Mouse (Mus musculus) testis, postnatal 14 days (tissue): ENCODE results near the gene Tob1.

Experiments
- DNase-seq: peaks from one replicate; pipeline ENCODE4 v3.0.0; 2021; ENCODE audit warnings: low spot score

Gene Tob1

DNA sequence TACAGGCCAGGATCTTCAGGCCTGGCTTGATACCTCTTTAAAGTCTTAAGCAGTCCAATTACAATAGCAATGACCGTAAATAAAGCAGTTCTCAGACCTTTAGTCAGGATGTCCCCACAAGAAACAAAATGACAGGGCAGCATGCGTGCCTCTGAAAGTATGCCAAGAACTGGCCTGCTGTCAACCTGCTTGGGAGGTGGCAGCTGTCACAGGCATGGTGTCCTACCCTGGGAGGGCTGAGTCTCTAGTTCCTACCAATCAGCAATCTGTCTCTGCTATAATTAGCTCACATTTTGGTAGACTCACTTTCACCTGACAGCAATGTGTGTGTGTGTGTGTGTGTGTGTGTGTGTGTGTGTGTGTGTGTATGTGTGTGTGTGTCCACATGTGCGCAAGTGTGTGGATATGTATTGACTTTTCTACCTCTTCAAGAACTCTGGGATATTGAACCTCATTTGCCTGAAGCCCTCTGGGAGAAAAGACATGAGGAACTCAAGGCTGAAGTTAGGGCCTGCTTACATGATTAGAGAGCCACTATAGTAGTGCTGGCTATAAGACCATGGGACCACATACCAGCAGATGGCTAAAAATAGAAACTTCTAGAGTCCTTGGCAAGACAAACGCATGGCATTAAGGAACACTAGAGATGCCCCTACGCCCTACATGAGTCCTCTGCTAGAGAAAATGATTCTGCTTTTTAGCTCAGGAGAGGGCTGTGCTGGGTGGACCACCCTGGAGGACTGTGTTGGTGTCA is 18.1 kb downstream of the Tob1 start:
- DNase-seq, result no peak

DNA sequence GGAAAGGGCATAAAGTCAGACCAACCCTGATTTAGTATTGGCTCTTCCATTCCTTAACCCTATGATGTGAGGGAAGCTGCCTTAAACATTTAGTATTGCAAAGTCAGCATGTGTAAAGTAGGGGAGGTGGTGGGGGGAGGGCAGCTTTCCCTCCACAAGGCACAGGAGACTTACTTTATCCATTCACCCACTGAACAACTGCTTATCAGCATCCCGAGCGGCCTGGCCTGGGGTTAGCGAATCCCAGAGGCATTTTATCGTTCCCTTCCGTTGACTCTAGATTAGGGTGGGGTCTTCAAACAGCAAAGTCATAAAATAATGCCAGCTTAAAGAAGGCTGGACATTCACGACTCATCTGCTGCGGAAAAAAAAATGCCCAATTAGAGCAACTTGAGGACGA is 19.0 kb downstream of the Tob1 start:
- DNase-seq, result no peak

DNA sequence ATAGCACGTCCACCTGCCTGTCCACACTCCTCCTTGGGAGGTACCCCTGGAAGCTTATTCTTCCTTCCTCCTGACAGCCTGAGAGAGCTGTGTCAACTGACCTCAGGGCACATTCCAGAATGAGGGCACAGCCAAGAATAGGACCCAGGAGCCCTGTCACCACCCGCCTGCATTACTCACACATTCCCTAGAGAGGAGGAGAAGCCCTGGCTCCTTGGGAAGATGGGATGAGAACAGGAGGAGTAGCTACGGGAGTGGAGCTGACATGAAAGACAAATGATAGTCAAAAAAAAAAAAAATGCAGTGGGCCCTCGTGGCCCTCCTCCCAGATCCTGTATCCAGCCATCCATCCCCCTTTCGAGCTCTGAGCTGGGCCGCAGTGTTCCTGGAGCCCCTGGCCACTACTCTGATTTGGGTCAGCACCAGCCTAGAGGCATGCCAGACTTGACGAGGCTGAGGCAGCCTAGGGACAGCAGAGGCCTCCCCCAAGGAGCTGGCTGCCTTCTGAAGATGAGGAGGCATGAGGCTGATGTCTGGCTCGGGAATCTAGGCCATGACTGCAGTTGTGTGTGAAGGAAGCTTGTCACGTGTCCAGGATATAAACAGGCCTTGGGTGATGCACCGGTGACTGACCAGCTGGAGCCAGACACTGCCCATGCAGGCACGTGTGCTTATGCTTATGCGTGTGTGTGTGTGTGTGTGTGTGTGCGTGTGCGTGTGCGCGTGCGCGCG is 20.7 kb downstream of the Tob1 start:
- DNase-seq, result no peak

DNA sequence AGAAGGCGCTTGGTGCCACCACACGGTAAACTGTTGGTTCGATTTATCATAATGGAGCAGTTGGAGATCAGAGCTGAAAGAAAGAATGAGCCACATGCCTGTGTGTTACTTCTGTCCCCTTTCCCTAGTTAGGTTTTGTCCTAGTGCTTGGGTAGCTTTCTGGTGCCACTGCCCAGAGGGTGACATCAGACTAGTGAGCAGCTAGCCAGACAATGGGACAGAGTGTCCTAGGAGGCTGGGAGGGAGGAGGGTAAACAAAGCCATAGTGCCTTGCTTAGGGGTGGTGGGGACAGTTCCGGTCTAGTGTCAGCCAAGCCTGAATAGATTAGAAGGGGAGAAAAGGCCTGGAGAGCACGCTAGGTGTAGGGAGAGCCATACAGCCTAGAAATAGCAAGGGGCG is 22.2 kb downstream of the Tob1 start:
- DNase-seq, result no peak

DNA sequence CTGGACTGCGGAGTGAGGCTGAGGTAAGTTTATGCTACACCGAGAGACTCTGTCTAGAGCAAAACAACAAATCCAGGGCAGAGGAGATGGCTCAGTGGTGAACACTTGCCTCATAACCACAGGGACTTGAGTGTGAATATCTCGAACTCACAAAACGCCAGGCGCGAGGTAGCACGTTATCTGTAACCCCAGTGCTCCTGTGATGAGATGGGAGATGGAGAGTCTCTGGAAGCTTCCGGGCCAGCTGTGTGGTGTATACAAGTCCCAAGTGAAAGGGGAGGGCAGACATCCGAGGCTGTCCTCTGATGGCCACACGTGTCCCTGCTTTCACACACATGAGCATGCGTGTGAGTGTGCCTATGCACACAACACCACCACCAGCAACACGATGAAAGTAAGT is 23.1 kb downstream of the Tob1 start:
- no peak for DNase-seq

DNA sequence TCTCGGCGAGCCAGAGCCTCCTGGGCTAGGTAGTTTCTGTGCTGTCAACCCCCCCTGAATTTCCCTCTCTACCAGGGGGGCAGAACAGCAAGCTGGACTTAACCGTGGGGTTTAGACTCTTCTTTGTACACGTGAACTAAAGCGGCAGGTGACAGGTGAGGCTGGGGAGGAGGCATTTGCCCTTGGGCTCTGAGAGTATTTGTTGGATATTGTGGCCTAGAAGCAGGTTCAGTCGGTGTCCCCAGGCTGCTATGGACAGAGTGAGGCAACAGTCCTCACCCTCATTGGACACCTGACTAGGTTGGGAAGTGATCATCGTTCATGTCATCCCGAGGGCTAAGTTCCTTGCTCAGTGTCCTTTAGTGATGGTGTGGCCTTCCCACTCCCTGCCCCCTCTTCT is 23.6 kb downstream of the Tob1 start:
- no peak for DNase-seq

DNA sequence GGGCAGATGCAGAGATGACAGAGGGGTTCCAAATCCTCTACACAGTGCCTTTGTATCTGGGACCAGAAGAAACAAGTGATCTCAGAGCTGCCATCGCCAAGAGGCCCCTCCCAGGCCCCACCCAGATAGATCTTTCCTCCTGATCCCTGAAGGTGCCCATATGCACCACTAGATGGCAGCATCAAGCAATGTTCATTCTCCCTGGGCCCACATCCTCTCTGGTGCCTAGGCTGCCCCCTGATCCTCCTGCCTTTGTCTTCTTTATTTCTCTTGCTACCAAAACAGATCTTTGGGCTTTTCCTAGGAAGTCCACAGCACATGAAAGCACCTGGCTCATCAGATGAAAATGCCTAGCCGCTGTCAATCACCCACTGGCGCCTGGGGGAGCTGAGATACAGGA is 24.8 kb downstream of the Tob1 start:
- DNase-seq, result no peak

DNA sequence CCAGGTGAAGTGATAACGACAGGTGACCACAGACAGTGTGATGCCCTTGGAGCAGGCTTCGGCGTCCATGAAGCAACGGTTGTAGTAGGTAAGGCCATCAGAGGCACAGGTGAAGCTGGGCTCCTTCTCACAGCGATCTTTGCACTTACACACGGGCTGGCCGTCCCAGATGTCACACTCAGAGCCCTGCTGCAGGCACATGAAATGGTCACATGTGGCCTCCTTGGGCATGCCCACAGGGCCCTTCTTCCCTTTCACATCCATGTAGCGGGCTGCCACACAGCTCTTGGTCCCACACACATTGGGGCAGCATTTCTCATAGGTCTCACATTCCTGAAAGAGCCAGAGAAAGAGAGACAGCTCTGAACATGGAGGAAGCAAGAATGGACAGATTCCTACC is 27.5 kb downstream of the Tob1 start:
- no peak for DNase-seq

DNA sequence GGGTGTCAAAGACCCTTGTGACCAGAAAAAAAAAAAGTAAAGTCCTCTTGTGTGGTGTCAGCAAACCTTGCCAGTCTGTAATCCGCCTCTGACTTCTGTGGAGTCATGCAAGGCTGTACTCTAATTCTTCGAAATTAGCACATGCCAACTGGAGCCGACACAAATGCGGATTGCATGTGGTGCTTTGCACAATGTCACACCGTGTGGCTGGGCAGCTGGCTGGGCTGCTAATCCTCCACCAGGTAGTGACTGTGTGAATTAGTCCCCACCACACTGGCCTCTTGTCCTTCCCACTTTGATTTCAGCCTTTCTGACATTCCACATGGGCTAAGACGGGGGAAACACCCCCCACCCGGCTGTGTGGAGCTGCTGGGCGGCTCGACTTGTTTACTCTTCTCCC is 28.5 kb downstream of the Tob1 start:
- DNase-seq, result no peak

DNA sequence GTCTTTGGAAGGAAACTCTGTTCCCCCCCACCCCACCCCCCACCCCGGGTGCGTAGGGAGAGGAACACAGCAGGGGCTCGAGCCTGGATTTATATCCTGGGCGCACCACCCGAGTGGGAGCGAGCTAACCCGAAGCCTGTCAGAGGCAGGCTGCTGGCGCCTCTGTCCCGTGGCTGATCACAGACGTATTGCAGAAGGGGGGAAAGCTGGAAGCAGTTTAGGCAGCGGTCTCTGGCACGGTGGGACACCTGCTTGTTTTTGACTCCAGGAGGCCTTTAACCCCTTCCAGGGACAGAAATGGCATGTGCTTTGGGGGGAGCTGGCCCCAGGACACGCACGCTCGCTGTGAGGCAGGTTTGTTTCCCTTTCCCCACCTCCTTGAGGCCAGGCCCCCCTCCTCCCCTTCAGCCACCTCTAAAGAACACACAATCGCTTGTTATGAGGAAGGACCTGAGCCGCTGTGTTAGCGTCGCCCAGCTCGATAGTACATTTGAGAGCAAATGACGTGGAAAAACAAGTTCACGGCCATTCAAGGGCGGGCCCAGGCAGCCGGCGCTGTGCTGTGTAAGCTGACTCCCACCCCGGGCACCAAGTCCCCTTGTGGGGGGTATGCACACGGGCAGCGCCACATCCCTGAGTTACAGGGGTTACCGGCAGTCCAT is 31.6 kb downstream of the Tob1 start:
- no peak for DNase-seq

DNA sequence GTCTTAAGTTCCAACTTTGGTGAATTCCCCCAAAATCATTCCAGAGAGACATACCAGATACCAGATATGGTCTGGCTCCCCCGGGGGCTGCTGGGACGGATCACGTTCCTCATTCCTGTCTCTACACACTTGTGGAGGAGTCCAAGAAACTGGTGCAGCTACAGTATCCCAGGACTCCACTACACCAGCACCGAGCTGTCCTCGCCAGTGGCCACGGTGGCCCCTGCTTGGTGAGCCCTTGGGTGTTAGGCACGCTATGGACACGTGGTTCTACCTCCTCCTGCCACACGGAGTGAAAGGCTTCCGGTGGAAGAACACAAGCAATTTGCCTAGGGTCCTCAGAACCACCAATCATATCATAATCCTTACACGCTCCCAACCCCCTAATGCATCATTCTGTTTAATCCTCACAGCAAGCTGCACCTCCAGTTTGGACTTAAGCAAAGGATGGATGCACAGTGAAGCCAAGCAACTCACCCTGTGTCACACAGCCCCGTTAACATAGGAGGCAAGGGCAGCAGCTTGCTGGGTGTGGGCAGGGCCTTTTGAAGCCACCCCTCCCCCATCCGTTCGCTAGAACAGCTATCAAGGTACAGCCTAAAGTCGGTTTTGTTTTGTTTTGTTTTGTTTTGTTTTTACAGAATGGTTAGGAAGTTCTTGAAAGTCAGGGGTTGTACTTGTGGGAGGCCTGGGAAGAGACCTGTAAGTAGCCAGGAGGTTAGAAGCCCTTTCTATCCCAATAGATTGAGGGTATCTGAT is 32.3 kb downstream of the Tob1 start:
- DNase-seq, result no peak

DNA sequence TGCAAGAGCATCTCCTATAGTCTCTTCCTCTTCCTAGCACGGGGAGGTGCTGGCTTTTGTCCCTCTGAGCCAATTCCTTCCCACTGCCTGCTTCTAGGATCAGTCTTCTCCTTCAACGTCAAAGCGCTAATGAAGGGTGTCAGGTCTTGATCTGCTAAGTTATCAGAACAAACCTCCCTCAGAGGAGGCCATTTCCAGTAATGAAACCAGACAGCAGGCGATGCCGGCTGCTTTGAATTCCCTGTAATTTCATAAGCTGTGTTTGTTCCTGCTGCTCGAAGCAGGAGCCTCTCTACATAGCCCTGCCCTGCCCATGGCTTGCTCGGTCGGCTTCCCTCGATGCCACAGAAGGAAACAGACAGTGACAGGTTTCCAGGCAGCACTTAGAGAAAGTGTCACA is 33.1 kb downstream of the Tob1 start:
- no peak for DNase-seq

DNA sequence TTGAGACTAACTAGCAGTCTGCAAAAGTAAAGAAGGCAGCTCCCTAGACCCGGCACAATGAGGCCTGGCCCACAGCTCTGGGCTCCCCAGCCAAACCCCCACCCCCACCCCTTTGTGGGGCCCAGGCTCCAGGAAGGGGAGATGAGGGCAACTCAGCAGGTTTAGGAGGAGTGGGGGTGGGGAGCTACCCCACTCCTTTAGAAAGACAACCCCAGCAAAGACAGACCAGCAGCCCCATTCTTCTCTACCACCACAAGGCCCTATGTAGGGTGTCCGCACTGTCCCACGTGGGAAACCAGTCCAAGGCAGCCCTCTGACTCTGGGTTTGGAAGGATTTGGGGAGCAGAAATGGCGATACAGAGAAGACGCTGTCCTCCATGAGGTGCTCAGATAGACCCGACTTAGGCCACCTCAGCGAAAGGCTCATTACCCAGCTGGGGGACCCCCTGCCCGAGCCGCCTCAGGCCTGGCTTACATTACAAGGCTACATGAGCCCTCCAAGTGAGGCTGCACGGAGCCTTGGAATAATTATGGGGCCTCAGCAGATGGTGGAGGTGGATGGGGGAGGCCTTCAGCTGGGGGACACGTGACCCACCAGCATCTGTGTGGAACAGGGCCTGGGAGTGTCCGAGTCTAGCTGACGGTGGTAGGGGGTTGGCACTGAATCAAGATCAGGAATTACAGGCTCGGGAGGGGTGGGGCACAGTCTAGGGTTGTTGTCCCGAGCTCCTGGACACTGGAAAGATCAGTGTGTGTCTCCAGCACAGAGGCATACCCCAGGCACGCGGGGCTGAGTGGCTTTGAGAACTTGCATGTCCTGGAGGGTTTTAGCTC is 34.9 kb downstream of the Tob1 start, which contains the start of gene Wfikkn2:
Gene Wfikkn2 (minus strand): TSS at position 51 of the 834 bp plus-strand sequence.
- DNase-seq, result no peak

DNA sequence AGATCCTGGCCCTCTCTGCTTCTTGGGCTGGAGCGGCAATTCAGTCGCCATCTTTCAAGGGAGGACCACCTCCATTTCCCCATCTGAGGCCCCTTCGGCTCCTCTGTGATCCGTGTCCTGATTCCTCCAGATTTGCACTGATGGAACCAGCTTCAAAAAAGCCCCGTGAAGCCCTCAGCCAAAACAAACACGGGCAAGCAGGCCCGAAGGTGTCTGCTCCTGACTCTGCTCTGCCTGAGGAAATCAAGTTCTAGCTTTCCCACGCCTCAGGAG is 35.5 kb downstream of the Tob1 start:
- DNase-seq, result no peak

DNA sequence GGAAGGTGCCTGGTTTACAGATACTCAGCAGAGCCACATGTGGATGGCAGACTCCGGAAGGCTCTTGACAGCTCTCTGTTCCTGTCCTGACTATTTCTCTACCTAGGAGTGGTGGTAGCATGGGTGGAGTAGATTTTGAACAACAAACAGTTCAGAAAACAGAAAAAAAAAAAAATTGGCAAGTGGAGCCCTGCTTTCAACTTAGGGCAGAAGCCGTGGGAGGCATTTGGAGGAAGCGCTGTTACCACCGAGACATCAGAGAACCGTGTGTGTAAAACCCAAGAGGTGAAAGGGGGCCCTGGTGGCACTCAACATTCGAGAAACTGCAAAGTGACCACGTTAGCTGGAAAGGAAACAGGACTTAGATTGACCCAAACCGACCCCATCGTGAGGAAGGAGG is 41.9 kb downstream of the Tob1 start:
- no peak for DNase-seq

DNA sequence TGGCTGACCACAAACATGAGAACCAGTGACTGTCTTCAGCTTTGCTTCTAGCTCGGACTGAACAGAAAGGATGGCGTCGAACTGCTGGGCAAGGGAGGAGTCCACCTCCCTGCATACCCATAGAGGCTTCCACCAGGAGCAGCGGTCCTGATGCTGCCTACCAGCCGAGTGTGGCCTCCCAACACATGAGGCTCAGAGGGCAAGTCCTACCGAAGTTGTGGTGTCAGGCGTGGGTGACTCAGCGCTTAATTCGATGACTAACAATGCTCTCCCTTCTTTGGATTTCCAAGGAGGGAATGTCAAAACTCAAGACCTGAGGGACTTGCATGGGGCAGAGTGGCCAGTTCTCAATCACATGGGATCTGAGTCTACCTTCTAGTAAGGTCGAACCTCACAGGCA is 42.4 kb downstream of the Tob1 start:
- DNase-seq, result no peak

DNA sequence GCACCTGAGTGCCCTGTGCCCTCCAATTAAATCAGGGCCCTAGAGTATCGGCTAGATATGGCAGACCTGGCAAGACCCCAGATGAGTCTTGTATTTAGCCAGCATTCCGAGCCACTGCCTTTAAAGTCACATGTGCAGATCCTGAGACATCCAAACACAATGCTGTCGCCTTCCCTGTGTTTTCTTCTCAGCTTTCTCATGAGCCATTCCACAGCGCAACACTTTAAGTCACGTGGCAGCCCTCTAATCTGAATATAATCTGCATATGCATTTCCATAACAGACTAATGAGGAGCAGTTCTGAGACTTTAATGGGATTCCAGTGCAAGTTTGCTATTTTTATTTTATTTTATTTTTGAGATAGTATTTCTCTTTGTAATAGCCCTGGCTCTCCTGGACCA is 44.5 kb downstream of the Tob1 start:
- no peak for DNase-seq

DNA sequence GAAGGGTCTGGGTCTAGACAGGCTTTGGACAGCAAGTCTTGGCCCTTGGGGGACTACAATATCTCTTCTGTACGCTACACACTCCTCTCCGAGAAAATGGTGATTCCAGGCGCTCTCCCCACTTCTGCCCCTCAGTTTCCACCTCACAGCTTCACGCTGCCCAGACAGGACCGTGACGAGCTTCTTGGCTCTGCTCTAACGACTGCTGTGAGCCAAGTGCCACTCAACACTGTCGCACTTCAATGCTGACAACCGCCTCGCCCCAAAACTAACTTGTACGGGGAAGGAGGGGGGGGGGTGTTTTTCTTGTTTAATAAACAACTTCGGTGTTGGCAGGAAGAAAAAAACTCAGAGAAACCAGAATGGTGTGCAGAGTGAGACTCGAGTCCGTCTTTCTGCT is 46.7 kb downstream of the Tob1 start:
- DNase-seq, result no peak

DNA sequence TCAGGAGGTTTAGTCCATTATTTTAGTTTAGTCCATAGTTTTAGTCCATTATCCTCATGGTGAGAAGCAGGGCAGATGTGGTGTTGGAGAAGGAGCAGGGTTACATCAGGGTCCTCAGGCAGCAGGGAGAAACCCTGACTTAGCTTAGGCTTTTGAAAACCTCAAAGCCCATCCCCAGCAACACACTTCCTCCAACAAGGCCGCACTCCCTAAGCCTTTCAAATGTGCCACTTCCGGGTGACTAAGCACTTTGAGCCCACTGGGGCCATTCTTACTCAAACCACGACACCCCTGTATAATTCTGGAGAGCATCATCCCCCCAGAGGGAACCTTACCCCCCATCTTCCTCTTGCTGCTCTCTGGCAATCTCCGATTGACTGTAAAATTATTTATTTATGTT is 48.6 kb downstream of the Tob1 start:
- no peak for DNase-seq

DNA sequence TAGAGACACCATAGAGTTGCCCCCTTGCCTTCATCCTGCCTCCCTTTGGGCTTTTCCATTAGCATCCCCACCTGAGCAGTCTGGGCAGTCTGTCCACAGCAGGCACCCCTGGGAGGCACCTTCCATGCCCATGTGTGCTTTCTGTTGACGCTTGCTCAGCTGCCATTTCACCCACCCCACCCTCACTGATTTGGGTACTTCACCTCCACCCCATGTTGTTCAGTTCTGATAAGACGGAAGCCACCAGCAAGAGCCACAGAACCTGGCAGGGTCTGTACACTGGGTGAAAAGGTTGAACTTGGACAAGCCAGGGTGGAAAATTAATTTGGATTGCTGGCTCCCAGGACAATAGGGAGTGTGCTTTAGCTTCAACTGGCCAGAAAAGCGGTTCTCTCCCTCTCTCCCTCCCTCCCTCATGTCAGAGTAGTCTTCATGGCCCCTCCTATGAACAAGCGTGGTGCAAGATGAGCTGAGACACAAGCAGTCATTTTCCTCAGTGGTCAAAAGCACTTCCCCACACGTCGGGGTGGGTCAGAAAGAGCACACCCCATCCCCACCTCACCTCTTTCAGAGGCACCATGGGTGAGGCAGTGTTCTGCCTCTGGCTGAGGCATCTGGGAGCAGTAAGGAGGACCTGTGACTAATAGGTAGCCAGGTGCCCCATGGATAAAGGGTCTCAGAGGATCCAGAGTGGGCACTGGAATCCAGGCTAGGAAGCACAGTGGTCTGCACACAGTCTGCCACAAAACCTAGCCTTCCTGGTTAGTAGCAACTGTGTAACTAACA is 50.5 kb downstream of the Tob1 start:
- no peak for DNase-seq
